Comparison of ENCODE assay signal across 8 mouse cellular contexts in the genomic region with DNA sequence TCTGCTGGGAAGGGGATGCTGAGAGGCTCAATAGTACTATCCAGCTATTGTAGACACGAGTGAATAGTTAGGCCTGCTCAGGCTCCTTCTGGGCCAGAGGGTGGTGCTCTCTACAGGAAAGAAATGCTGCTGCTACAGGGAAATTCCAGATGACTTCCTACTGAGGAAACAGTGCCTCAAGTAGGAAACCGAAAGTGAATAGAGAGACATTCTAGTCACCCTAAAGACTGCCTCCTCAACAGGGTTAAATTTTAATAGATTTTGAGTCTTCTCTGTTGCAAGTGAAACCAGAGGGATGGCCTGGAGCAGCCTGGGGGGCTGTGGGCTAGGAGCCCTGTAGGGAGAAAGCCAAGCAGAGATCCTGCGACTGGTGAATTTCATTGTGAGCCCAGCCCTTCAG. TPM values are rescaled to one million over a fixed set of nuclear protein-coding genes. Genes with fewer than 3 reads are reported as not detected.
DNase-seq lines count a peak whose midpoint lies in the region; ATAC-seq and TF ChIP-seq lines count a peak whose summit lies in the region.
"Had no signal": no experiment of that assay in that cellular context is flagged by ENCODE, and none has a peak within 500 bp of the region (broad histone marks: within the 10 kb centered on the region; RNA-seq: fewer than 3 reads in every experiment).

No protein-coding gene starts in this region.

- H3K4me3 ChIP-seq in CH12.LX (replicated peaks in 1 of 3; ENCODE audit: low read depth in 2 of 3, low read length in 2 of 3, poor library complexity in 1 of 3): peak overlapping the region; percentile 30 to 49 (median 44)
- no peak overlapping the region for H3K4me3 ChIP-seq in intestine, embryonic 15.5 days (replicated peaks)
- no peak overlapping the region for H3K4me3 ChIP-seq in lung, embryonic 15.5 days
- H3K4me3 ChIP-seq: erythroblast, embryonic 14.5 days had no signal

- H3K79me2 ChIP-seq in CH12.LX (replicated peaks; ENCODE audit: control insufficient read depth, extremely low read depth, insufficient read depth, poor library complexity, severe bottlenecking): no peaks in the 10 kb centered on the region

- TF ChIP-seq CTCF in CH12.LX (conservative IDR thresholded peaks at IDR 0.05 in 1 of 2, IDR thresholded peaks at IDR 0.05 in 1 of 2; ENCODE audit: low read depth in 2 of 2, low read length in 2 of 2): peak in 1 of 2 experiments; percentile 79; a peak in 2 of 4 replicates

- H3K36me3 ChIP-seq in CH12.LX (replicated peaks in 1 of 2; ENCODE audit: control insufficient read depth in 1 of 2, insufficient read depth in 1 of 2, low read length in 1 of 2): peaks cover 10 to 17% of the 10 kb centered on the region in 2 experiments
- H3K36me3 ChIP-seq in intestine, embryonic 15.5 days: no peaks in the 10 kb centered on the region
- no peaks in the 10 kb centered on the region for H3K36me3 ChIP-seq in lung, embryonic 15.5 days

- H3K27me3 ChIP-seq in CH12.LX (replicated peaks): peaks cover 3% of the 10 kb centered on the region
- H3K27me3 ChIP-seq in intestine, embryonic 15.5 days (replicated peaks): no peaks in the 10 kb centered on the region
- peaks cover 21% of the 10 kb centered on the region for H3K27me3 ChIP-seq in lung, embryonic 15.5 days

- H3K9ac ChIP-seq in CH12.LX (ENCODE audit: insufficient read depth, low read depth): peak overlapping the region; percentile 66
- no peak overlapping the region for H3K9ac ChIP-seq in intestine, embryonic 15.5 days
- no peak overlapping the region for H3K9ac ChIP-seq in lung, embryonic 15.5 days

- peak; percentile 48 for ATAC-seq in intestine, embryonic 15.5 days
- ATAC-seq in lung, embryonic 15.5 days (ENCODE audit: borderline replicate concordance, extremely low read depth, low FRiP score, low TSS enrichment): 0 out of 2 replicates have a peak, but pooled peaks have one; percentile 6
- no peak for ATAC-seq in erythroblast, adult 5-6 weeks (replicated peaks; ENCODE audit: low FRiP score, poor library complexity, severe bottlenecking)

- peak overlapping the region; percentile 97 for H3K4me2 ChIP-seq in CH12.LX (ENCODE audit: insufficient read depth, low read depth, poor library complexity, severe bottlenecking)
- peak overlapping the region; percentile 45 for H3K4me2 ChIP-seq in intestine, embryonic 15.5 days (replicated peaks)
- peak overlapping the region; percentile 17; the same call in 1 of the 2 replicates for H3K4me2 ChIP-seq in lung, embryonic 15.5 days

- WGBS in intestine, embryonic 15.5 days: 21% methylated on average over 3 of the region's 3 CpGs
- 34% methylated on average over 3 of the region's 3 CpGs for WGBS in lung, embryonic 15.5 days

- dilution Hi-C loops in CH12.LX (cut with MboI; ENCODE audit: extremely low pct_ligation_motif_present, extremely low pct_unique_long_range_greater_than_20kb, low sequenced_read_pairs): no loop called here

- DNase-seq in CH12.LX (ENCODE audit: extremely low read depth): peak; percentile 74
- DNase-seq in T-cell, adult 2 months (ENCODE audit: low spot score): peak; percentile 43
- no peak for DNase-seq in embryo, embryonic 11 days
- no peak for DNase-seq in layer of hippocampus, postnatal 10 days (ENCODE audit: low spot score in 2 of 2)

- peak; percentile 71 for TF ChIP-seq EP300 in CH12.LX (IDR thresholded peaks at IDR 0.05; ENCODE audit: low read length)

- in situ Hi-C loops in CH12.LX (cut with MboI; ENCODE audit: low pct_ligation_motif_present, low pct_unique_long_range_greater_than_20kb, low sequenced_read_pairs): no loop called here

- H3K27ac ChIP-seq in CH12.LX (ENCODE audit: insufficient read depth, low read depth): peak overlapping the region; percentile 35; the same call in 1 of the 2 replicates
- H3K27ac ChIP-seq in intestine, embryonic 15.5 days: no peak overlapping the region
- no peak overlapping the region for H3K27ac ChIP-seq in lung, embryonic 15.5 days

- peak; percentile 56 for TF ChIP-seq POLR2A in CH12.LX (IDR thresholded peaks at IDR 0.05; ENCODE audit: low read depth, low read length)

- peaks cover 5 to 39% of the 10 kb centered on the region in 2 experiments for H3K4me1 ChIP-seq in CH12.LX (ENCODE audit: control insufficient read depth in 1 of 2, insufficient read depth in 2 of 2)
- 0 out of 2 replicates have a peak, but pooled peaks cover 3% of the 10 kb centered on the region for H3K4me1 ChIP-seq in intestine, embryonic 15.5 days (replicated peaks)
- H3K4me1 ChIP-seq in lung, embryonic 15.5 days: peaks cover 13% of the 10 kb centered on the region; the same call in 1 of the 2 replicates

- TF ChIP-seq RAD21 in CH12.LX (IDR thresholded peaks at IDR 0.05; ENCODE audit: low read depth, low read length): peak; percentile 65

- no peaks in the 10 kb centered on the region for H3K9me3 ChIP-seq in CH12.LX (replicated peaks; ENCODE audit: low read length)
- H3K9me3 ChIP-seq in intestine, embryonic 15.5 days: no peaks in the 10 kb centered on the region
- H3K9me3 ChIP-seq in lung, embryonic 15.5 days: no peaks in the 10 kb centered on the region

TF ChIP-seq in CH12.LX, 34 proteins besides CTCF, POLR2A, EP300 and RAD21:
- TF ChIP-seq NRF1 (IDR thresholded peaks at IDR 0.05; ENCODE audit: low read depth, low read length) (peak; percentile 39; the same call in 1 of the 2 replicates), JUND (conservative IDR thresholded peaks at IDR 0.05; ENCODE audit: low read depth, low read length) (no peak), E2F4 (IDR thresholded peaks at IDR 0.05; ENCODE audit: insufficient replicate concordance, low read depth, low read length) (no peak), SMC3 (IDR thresholded peaks at IDR 0.05; ENCODE audit: low read depth, low read length) (peak; percentile 55), ETS1 (conservative IDR thresholded peaks at IDR 0.05; ENCODE audit: low read depth, low read length) (peak; percentile 73), MAFK (IDR thresholded peaks at IDR 0.05; ENCODE audit: insufficient replicate concordance, low read length) (0 out of 2 replicates have a peak, but pooled peaks have one; percentile 19), RCOR1 (conservative IDR thresholded peaks at IDR 0.05; ENCODE audit: low read depth, low read length) (no peak), IRF4 (IDR thresholded peaks at IDR 0.05; ENCODE audit: low read depth, low read length) (peak; percentile 89), NELFE (IDR thresholded peaks at IDR 0.05; ENCODE audit: low read depth, low read length) (no peak; the same call in 1 of the 2 replicates), PAX5 (IDR thresholded peaks at IDR 0.05; ENCODE audit: low read length) (no peak), MXI1 (IDR thresholded peaks at IDR 0.05; ENCODE audit: low read depth, low read length) (no peak), POLR2AphosphoS2 (IDR thresholded peaks at IDR 0.05; ENCODE audit: low read depth, low read length) (no peak), ELF1 (IDR thresholded peaks at IDR 0.05; ENCODE audit: low read depth, low read length) (peak; percentile 70), ZMIZ1 (IDR thresholded peaks at IDR 0.05; ENCODE audit: low read depth, low read length) (no peak), CHD2 (IDR thresholded peaks at IDR 0.05; ENCODE audit: low read length) (no peak), ZC3H11A (IDR thresholded peaks at IDR 0.05; ENCODE audit: low read depth, low read length) (no peak; the same call in 1 of the 2 replicates), MYC (IDR thresholded peaks at IDR 0.05; ENCODE audit: low read depth, low read length) (0 out of 2 replicates have a peak, but pooled peaks have one; percentile 33), MAX (IDR thresholded peaks at IDR 0.05; ENCODE audit: low read length) (no peak; the same call in 1 of the 2 replicates), KAT2A (IDR thresholded peaks at IDR 0.05; ENCODE audit: insufficient replicate concordance, low read length) (no peak), USF2 (conservative IDR thresholded peaks at IDR 0.05; ENCODE audit: low read depth, low read length) (no peak), CHD1 (IDR thresholded peaks at IDR 0.05; ENCODE audit: low read depth, low read length) (no peak), JUN (IDR thresholded peaks at IDR 0.05; ENCODE audit: insufficient read depth, low read depth, low read length) (no peak), TCF12 (IDR thresholded peaks at IDR 0.05; ENCODE audit: low read depth, low read length) (peak; percentile 54; the same call in 1 of the 2 replicates), UBTF (IDR thresholded peaks at IDR 0.05; ENCODE audit: low read depth, low read length) (no peak), USF1 (IDR thresholded peaks at IDR 0.05; ENCODE audit: low read depth, low read length) (no peak), TBP (conservative IDR thresholded peaks at IDR 0.05; ENCODE audit: low read depth, low read length) (peak; percentile 57; the same call in 1 of the 2 replicates), HCFC1 (IDR thresholded peaks at IDR 0.05; ENCODE audit: low read depth, low read length) (peak; percentile 34), GABPA (IDR thresholded peaks at IDR 0.05; ENCODE audit: insufficient replicate concordance, low read depth, low read length) (no peak), ZNF384 (IDR thresholded peaks at IDR 0.05; ENCODE audit: low read depth, low read length) (no peak), BHLHE40 (IDR thresholded peaks at IDR 0.05; ENCODE audit: low read depth, low read length) (0 out of 2 replicates have a peak, but pooled peaks have one; percentile 41), MAZ (IDR thresholded peaks at IDR 0.05; ENCODE audit: low read depth, low read length) (no peak), MEF2A (IDR thresholded peaks at IDR 0.05; ENCODE audit: borderline replicate concordance, low read depth, low read length) (no peak; the same call in 1 of the 2 replicates), ZKSCAN1 (IDR thresholded peaks at IDR 0.05; ENCODE audit: borderline replicate concordance, low read depth, low read length) (no peak), SIN3A (IDR thresholded peaks at IDR 0.05; ENCODE audit: low read length) (0 out of 2 replicates have a peak, but pooled peaks have one; percentile 17)

RNA-seq across cellular contexts. Expression of gene Parp14, which starts 2.2 kb away (rescaled TPM):
- total RNA-seq in CH12.LX (2012; rRNA removed): 5.5 and 6.0 TPM in 2 replicates
- total RNA-seq in CH12.LX (2014; rRNA removed): 3.5 and 3.9 TPM in 2 replicates
- 5.9 and 6.4 TPM in 2 replicates for polyA plus RNA-seq in CH12.LX (2012; ENCODE audit: insufficient read length, low read depth)
- 1.2 and 2.2 TPM in 2 replicates for polyA plus RNA-seq in intestine, embryonic 15.5 days (2015; fragmentation: Nextera tagmentation; extraction: Ambion mirVana)
- 0.81 and 1.2 TPM in 2 replicates for polyA plus RNA-seq in lung, embryonic 15.5 days (2015; fragmentation: Nextera tagmentation; extraction: Ambion mirVana)
- total RNA-seq in erythroblast, adult 5-6 weeks (2015; ENCODE audit: low replicate concordance): 17.3 and 18.0 TPM in 2 replicates
- total RNA-seq in erythroblast, adult 5-6 weeks (2017; ENCODE audit: low replicate concordance): 34.6 and 34.8 TPM in 2 replicates
- 1 to 10 TPM in 1 of 2 experiments, under 1 TPM in 1; 0.87 to 1.4 TPM for total RNA-seq in layer of hippocampus, postnatal 10 days (2021)

Comparison
In these comparisons a context has a peak if more than half of its experiments do, and no peak if none do; other contexts are left out.
1. DNase-seq: peak in CH12.LX (single experiment) and T-cell, adult 2 months (single experiment); none in embryo, embryonic 11 days (single experiment) and layer of hippocampus, postnatal 10 days (0 of 2).
2. H3K4me2 ChIP-seq: peak in every context shown above with its lines; median percentile 97 in CH12.LX; 45 in intestine, embryonic 15.5 days; 17 in lung, embryonic 15.5 days.
3. H3K4me3 ChIP-seq: peak in CH12.LX (3 of 3); none in intestine, embryonic 15.5 days (single experiment) and lung, embryonic 15.5 days (single experiment).